Mouse (Mus musculus) embryo, embryonic 9.5 days (tissue): Measurements from ENCODE around the gene Chst14.

ENCODE experiments used
- DNase-seq: peaks from one replicate; pipeline ENCODE4 v3.0.0-alpha.2; 2017; ENCODE audit errors: extremely low spot score

Chst14 gene

DNA sequence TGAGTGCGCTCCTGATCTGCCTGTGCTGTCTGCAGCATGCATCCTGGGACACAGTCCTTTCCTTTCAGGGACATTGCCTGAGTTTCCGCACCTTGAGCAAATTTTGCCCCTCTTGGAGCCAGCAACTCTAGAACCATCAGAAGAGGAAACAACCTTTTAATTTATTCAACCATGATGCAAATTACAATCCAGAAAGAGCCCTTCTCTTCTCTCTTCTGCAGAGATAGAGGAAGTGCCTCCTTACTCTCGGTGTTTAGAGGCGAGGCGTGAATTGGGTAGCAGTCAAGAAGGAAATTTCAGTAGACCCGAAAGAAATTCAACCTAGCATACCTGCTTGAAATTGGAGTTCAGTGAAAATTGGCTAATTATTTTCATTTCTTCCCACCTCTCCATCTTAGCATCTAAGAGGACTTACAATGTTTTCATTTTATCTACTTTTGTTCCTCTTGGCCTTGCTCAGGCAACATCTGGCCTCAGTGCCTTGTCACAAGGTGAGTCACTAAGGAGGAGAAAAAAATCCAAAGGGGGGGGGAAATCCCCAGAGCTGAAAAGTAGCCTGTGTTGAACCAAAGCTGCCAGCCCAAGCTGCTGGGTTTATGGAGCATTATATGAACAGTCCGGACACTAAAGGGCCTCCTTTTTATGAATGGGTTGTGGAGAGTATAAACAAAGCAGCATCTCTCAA lies 20.7 kb upstream of the Chst14 start:
- no peak for DNase-seq

DNA sequence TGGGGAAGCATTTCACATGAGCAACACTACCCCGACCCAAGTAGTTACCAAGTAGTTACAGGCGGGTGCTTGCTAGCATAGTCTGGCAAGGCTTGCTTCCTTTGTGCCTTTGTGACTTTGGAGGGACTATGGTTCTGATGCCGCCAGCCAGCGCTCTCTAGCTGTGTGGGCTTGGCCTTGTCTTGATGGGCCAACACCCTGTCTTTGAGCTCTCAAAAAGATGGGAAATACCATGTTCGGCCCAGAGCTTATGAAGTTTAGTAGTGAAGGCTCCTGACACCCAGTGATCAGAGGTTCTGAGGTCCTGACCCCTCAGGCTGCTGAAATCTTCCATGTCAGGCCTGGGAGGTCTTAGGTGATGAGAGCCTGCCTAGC lies 20.2 kb upstream of the Chst14 start:
- no peak for DNase-seq

DNA sequence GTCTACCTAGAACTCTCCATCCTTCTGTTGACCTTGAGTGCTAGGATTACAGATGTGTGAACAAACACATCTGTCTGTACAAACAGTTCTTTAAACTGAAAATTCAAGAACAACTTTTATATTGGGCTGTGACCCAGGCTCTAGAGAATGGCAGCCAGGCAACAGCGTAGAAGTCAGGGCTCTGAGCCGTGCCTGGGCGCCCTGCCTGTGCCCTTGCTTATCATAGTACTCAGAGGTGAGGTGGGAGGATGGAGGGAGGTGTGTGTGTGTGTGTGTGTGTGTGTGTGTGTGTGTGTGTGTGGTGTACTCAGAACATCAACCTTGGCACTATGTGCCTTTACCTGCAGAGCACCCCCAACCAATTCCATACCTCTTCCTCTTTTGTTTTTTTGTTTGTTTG lies 18.5 kb upstream of the Chst14 start:
- DNase-seq = no peak

DNA sequence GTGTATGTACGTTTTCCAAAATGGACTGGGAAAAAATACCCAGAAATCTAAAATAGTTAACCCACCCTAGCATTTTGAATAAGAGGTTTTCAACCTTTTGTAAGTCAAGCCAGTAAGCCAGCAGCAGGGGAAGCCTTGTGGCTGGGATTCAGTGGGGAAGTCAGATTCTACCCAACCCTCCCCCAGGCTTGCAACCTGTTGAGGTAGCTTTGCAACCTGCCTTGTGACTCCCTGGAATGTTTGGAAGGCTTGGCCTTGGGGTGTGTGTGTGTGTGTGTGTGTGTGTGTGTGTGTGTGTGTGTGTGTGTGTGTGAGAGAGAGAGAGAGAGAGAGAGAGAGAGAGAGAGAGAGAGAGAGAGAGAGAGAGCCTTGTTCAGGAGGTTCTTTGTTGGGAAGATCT lies 17.1 kb upstream of the Chst14 start:
- no peak for DNase-seq

DNA sequence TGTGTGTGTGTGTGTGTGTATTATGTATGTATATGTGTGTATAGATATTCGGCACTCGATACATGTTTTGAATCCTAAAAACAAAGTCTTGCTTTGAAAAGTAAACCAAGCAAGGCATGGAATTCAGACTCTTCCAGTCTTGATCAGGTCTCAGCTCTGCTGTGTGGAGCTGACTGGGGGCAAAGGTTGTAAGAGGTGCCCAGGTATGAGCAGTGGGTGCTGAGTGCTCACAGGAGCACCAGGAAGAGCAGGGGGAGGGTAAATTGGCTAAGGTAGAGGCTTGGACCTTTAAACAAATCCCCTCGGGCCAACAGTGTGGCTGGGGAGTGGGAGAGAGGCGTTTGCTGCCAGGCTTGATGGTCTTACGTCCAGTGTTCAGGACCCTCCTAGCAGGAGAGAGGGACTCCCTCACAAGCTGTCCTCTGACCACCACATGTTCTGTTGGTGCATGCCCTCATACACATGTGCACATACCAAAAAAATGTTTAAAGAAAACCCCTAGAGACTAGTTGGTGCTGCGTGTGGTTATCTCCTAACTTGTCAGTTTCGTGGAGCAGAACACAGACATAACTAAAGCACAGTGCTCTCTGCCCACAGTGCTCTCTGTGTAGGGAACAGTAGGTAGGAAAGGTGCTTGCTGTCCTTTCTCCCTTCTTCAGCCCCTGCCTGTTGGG lies 15.6 kb upstream of the Chst14 start:
- no peak for DNase-seq

DNA sequence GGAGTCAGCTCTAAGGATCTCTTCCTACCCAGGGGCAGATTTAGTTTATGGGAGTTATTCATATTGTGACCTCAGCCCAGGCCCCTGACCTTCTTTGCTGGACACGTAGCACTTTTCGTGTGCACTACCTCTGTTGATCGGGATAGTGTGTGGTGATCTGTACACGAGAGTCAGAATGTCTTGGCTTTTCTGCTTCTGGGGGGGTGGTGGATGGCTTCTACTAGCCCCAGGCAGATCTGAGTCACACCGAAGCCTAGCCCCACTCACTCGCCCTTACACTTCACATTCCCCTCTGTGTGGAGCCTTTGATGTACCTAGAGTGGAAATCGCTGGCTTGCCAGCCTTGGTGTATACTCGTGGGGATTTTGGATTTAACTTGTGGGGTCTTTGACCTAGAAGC lies 13.6 kb upstream of the Chst14 start:
- DNase-seq = no peak

DNA sequence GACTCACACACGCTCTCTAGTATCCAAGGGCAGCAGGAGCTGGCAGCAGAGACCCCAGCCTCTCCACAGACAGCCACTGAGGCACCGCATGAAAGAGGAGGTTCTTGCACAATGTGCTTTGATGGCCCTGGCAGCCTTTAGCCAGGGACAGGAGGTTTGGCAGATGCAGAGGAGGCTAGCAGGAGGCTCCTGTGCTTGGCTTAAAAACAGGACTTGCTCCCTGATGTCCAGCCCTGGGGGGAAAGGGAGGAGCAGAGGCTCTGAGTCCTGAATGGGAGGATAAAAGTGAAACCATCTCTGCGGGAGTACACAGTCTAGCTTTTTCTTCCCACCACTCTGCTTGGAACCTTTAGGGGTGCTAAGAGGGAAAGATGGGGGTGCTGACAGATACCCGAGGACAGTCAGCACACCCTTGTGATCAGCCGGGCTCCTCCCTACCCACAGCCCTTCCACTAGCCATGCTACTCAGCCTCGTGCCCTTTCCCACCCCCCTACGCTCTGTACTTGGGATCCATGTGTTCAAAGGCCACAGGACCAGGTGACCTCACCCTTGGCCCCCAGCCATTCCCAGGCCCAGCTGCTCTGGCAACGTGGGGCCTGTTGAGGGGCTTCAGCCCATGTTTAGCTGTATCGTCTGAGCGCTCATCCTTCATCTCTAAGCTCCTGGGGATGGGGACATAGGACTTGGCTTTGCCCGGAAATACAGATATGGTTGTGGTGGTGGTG lies 12.6 kb upstream of the Chst14 start:
- no peak for DNase-seq

DNA sequence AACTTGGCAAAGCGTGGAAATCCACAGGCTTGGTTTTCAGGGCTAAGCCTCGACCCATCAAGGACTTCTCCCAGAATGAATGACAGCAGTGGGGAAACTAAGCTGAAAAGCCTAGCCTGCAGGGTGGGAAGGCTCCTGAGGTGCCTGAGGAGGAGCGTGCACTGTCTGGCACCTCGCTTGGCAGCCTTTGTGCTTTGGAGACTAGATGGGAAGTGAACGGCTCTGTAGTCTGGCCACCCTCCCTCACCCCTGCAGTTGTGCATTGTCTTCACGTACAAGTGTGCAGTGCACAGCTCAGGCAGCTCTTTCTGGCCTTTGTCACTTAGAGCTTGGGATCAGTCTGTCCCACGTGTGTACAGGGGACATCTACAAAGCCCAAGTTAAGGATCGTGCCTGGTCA lies 11.6 kb upstream of the Chst14 start:
- DNase-seq = no peak

DNA sequence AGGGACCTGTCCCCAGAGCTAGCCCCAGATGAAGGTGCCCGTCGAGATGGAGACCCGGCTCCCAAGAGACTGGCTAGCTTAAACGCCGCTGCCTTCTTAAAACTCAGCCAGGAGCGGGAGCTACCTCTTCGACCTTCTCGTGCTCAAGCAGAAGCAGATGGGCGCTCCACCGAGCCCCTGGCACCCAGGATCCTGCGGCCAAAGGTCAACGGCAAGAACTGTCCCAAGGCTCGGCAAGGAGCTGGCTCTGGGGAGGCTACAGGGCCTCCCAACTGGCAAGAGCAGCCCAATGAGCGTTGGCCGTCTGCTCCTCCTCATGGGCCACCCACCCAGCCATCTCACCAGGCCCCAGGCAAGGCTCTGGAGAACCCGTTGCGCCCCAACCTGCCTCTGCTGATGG lies 9.9 kb upstream of the Chst14 start:
- DNase-seq = no peak

DNA sequence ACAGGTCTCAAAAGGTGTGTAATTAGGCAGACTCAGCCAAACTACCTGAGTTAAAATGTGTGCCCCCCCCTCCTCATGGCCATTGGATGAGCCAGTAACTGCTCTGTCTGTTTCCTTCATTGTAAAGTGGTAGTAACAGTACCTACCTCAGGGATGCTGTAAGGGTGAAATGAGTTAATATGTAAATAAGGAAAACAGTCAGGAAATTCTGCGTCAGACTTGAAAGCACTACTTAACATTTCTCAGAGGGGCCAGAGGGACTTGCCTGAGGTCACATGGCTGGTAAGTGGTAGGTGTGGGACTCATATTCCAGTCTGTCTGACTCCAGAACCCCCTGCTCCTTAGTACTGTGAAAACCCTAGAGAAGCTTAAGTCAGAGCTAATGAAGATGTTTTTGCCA lies 7.8 kb upstream of the Chst14 start:
- DNase-seq = no peak

DNA sequence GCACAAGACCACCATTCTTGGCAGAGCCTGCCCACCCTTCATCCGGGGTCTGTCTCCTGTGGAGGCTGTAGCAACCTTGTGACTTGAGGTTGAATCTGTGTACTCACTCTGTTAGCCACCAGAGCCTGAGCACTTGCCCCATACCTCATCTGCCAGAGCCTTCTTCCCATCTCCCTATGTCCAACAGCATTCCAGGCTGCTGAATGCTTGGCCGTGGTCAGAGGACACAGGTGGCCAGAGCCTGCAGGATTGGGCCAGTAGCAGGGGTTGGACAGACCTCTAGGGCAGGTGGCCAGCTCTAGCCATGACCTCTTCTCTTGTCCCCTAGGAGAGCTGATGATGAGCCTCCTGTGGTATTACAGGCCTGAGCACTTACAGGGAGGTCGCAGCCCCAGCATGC lies 5.9 kb upstream of the Chst14 start:
- DNase-seq = no peak

DNA sequence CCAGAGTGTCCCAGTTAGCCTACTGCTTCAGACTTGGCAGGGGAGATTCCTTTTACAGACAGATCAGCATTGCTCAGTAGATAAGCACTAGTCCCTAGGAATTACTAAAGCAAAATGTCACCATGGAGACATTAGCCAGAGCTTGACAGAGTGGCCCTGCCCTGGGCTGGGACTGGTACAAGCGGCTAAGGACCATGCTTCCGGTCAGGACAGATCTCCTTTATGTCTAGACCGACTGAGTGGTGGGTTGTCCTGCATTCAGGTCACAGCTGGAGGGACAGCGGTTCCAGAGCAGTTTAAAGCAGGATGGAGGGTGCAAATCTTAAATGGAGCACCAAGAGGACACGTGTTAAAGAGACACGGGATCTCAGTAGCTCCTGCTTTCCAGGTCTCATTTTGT lies 344 bp upstream of the Chst14 start:
- no peak for DNase-seq

DNA sequence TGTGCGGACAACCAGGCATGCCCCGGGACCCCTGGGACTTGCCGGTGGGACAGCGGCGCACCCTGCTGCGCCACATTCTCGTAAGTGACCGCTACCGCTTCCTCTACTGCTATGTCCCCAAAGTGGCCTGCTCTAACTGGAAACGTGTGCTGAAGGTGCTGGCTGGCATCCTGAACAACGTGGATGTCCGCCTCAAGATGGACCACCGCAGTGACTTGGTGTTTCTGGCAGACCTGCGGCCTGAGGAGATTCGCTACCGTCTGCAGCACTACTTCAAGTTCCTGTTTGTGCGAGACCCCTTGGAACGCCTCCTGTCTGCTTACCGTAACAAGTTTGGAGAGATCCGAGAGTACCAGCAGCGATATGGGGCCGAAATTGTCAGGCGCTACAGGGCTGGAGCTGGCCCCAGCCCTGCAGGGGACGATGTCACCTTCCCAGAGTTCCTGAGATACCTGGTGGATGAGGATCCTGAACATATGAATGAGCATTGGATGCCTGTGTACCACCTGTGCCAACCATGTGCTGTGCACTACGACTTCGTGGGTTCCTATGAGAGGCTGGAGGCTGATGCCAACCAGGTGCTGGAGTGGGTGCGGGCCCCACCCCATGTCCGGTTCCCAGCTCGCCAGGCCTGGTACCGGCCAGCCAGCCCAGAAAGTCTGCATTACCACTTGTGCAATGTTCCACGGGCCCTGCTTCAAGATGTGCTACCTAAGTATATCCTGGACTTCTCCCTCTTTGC lies 873 bp downstream of the Chst14 start:
- no peak for DNase-seq

DNA sequence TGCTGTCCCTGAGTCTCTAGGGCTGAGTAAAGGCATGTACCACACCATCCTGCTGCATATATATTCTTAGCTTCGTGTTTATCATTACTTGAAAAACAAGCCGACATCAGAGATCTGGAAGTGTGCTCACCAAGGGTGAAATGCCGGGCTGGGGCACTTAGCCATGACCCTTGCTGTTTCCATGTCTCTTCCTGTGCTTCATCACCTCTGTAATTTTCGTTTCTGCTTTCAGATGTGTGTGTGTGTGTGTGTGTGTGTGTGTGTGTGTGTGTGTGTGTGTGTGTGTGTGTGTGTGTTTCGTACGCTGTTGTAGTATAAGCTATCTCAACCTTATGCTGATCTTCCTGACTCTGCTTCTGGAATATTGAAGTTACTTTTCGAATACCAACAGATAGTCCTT lies 15.0 kb downstream of the Chst14 start:
- DNase-seq = no peak

DNA sequence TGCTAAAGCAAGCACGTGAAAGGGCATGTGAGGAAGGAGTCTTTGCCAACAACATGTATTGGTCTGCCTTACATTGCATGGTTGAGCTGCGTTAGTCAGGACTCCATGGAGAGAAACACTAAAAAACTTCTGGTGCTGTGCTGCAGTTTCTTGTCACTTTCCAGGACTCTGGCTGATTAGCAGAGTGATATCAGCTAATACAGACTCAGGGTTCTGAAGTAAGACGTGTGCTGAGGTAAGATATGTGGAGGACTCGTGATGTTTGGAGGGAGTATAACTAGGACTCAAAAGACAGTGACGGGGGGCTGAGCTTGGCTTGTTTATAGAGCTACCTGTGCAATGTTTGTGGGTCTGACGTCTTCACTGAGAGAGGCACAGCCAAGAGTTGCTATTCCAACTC lies 16.9 kb downstream of the Chst14 start:
- no peak for DNase-seq

DNA sequence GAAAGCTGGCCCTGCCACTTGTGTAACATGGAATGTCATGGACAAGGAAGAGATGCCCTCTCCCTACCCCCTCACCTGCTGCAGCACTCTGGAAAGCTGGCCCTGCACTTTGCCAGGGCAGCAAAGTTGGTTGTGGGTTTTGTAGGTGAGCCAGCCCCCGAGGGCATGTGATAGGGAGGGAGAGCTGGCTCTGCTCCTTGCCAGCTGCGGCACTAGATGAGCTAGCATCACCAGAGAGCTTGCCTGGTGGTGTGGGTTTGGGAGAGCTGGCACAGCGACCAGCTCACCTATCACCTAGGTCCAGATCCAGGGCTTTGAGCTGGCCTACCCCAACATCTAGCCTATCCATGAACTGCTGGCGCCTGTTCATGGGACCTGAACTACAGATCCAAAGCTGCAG lies 22.5 kb downstream of the Chst14 start:
- DNase-seq = no peak

DNA sequence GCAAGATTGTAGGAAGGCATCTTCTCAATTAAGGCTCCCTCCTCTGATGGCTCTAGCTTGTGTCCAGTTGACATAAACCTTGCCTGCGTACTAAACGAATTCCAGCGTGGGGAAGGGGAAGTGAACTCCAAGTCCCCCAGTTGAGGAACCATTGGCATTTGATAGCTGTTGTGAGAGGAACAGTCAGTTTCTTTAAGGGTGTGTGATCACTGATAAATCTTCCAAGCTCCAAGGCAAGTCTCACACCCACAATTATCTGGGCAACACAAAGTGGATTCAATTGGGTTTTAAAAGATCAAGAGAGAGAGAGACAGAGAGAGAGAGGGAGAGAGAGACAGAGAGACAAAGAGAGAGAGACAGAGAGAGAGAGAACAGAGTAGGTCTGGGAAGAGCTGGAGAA lies 23.4 kb downstream of the Chst14 start:
- DNase-seq = no peak

DNA sequence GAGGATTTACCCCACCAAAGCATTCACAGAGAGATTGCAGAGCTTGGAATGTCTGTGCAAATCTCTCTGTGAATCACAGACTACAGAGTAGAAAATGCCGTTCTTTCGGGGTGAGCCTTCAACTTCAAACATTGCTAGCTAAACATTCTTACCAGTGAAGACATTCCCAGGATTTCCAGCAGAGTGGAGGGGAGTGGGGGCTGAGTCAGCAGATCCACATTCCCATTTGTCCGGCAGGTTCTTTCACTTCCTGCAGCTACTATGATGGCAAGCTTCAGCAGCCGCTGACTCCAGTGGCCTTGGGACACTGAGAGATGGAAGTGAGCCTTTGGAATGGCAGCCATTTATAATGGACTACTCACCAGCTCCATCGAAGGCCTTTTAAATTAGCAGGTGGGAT lies 30.2 kb downstream of the Chst14 start:
- DNase-seq = no peak

DNA sequence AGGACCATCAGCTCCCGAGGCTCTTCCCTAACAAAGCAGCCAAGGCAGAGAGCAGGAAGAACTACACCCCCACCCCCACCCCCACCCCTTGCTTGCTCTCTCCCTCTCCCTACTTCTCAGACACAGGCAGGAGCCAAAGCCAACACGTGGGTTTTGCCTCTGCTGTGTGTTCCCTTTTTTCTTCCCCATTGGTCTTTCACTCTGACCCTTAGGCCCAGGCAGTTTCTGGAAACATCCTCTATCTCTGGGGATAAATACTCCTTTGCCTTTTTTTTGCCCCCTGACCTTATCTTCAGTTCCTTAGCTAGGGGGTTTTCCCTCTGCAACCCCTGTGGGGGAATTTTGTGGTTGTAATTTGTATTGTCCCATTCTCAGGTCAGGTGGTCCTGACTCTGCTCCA lies 33.3 kb downstream of the Chst14 start:
- DNase-seq = no peak

DNA sequence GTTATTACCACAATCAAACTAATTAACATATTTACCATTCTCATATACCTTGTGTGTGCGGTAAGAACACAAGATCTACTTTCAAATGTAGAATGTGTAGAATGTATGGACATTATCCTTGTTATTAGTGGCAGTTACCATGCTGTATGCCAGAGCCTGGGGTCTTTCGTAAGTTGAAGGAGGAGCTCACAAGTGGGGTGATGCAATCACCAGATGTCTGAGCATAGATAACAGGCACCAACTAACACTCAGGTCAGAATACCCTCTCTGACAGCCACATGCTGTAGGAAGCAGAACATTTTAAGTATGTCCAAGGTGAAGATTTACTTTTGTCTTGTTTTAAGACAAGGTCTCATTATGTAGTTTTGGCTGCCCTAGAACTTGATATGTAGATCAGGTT lies 34.1 kb downstream of the Chst14 start:
- DNase-seq = no peak

DNA sequence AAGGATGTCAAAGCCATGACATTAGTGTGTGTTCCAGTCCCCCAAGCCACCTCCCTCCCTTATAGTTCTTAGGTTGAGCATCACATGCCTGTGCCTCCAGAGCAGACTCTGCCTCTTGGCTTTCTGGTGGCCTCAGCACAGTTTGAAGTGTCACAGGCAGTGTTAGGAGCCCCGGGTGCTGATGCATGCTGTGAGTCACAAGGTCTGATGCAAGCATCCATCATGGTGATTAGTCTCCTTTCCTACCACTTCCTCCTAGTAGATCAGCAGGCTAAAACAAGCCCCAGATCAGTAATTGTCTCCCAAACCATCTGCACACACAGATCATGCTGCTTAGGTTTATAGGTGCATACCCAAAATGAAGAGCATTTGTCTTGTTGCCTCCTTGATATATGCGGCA lies 35.2 kb downstream of the Chst14 start:
- no peak for DNase-seq

DNA sequence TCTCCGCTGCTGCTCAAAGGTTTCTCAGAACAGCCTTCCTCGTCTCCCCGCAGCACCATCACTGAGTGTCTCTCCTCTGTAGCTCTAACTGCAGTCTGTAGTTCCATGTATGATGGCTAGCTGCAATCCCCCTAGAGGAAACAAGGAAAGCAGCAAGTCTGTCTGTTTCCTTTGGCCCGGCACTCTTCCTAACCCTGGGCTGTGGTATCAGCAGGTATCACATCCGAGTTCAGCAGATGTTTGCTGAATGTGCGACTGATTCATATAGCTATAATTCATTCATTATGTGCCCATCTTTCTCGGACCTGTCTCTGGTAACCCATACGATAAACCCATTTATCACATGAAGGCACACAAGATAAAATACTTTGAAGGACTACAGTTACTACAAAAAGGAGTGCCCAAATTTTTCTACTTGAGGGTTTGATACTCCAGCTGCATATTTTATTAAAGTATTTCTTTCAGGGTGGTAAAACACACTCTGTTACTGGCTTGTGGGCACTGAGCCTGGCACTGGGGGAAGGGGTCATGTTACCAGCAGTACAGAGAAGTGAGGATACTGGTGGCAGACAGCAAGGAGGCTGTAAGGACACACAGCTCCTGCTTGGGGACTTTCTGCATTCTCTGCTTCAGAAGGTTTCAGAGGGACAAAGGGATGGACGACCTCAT lies 36.8 kb downstream of the Chst14 start:
- no peak for DNase-seq
